8 mouse cellular contexts compared by ENCODE assay signal in the genomic region with DNA sequence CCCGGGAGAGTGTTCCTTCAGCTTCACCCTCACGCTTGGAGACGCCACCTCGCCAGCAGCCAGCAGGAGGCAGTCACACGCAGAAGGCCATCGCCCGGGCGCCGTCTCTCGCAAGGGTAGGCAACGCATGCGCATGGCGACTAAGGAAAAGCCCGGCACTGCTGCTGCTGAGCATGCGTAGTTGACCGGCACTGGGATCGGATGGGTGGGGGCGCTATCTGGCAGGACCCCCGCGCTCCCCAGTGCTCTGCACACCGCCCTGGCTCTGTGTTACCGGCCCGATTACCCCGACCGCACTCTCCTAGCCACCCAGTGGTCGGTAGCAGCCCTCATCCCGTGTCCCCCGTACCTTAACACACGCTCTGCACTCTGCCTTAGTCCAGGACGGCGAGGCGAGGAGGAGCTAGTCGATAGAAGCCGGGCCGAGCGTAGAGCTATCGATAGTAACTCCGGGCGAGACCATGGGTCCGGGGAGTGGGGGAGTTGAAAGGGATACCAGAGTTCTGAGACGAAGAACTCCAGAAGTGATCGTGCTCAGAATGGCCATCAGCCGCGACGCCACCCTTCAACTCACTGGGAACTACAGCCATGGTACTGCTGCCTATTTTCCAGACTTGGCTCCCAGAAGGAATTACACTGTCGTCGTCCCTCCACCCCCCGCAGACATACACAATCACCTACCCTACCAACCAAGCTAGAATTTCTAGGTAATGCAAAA. TPM values are rescaled to one million over a fixed set of nuclear protein-coding genes. Genes with fewer than 3 reads are reported as not detected.
DNase-seq lines count a peak whose midpoint lies in the region; ATAC-seq lines count a peak whose summit lies in the region.

Mlst8 (minus strand) TSS at position 416 of the 718 bp plus-strand sequence.

- H3K36me3 ChIP-seq in hindbrain, embryonic 16.5 days (ENCODE audit: control insufficient read depth, insufficient read depth, low read length) = peaks cover 20% of the 10 kb centered on the region
- peaks cover 30% of the 10 kb centered on the region for H3K36me3 ChIP-seq in macrophage (ENCODE audit: inconsistent target)

- DNase-seq in T-cell, adult 2 months (ENCODE audit: low spot score) = peak; percentile 95
- DNase-seq in cerebellum, postnatal 36 days = peak; percentile 98 to 99
- peak; percentile 98 for DNase-seq in gastrocnemius, adult 18-20 months (ENCODE audit: low spot score)
- peak; percentile 99 for DNase-seq in left cerebral cortex, adult 18-20 months (ENCODE audit: low spot score in 2 of 2)
- peak; percentile 97 for DNase-seq in right cerebral cortex, adult 18-20 months
- DNase-seq in urinary bladder, postnatal 10 days (ENCODE audit: low spot score) = peak; percentile 94

- peak within 1 kb of the TSS; percentile 56 for H3K4me3 ChIP-seq in hindbrain, embryonic 16.5 days (ENCODE audit: low read length)
- H3K4me3 ChIP-seq in macrophage (ENCODE audit: inconsistent target) = peak within 1 kb of the TSS; percentile 68

- H3K4me2 ChIP-seq in hindbrain, embryonic 16.5 days (ENCODE audit: low read length) = peak within 1 kb of the TSS; percentile 61

- H3K9ac ChIP-seq in hindbrain, embryonic 16.5 days (ENCODE audit: low read depth, low read length) = peak within 1 kb of the TSS; percentile 74

- WGBS in hindbrain, embryonic 16.5 days = under 1% methylated on average over 48 of the region's 48 CpGs
- WGBS in macrophage (ENCODE audit: missing documents) = under 1% methylated on average over 48 of the region's 48 CpGs

- H3K4me1 ChIP-seq in hindbrain, embryonic 16.5 days (ENCODE audit: control insufficient read depth, insufficient read depth, low read depth, low read length) = peaks cover 17% of the 10 kb centered on the region

- peak; percentile 95 for ATAC-seq in hindbrain, embryonic 16.5 days

- H3K9me3 ChIP-seq in hindbrain, embryonic 16.5 days (ENCODE audit: control insufficient read depth, low read length) = no peaks in the 10 kb centered on the region

- H3K79me2 ChIP-seq in macrophage (ENCODE audit: inconsistent target) = peaks cover 9% of the 10 kb centered on the region; the same call in 1 of the 2 replicates

- no peaks in the 10 kb centered on the region for H3K27me3 ChIP-seq in hindbrain, embryonic 16.5 days (replicated peaks; ENCODE audit: control insufficient read depth, insufficient read depth, low read length)

- H3K27ac ChIP-seq in hindbrain, embryonic 16.5 days (ENCODE audit: low read depth, low read length) = peak within 1 kb of the TSS; percentile 98
- H3K27ac ChIP-seq in macrophage = peak within 1 kb of the TSS; percentile 97

RNA-seq across cellular contexts. Expression of gene Mlst8, which starts in this region (rescaled TPM):
- total RNA-seq in gastrocnemius, adult 18-20 months (2021) = 10 to 100 TPM in 1 of 2 experiments, 1 to 10 TPM in 1; 9.9 to 11.1 TPM
- 36.2 and 39.3 TPM in 2 replicates for polyA plus RNA-seq in hindbrain, embryonic 16.5 days (2015; fragmentation: Nextera tagmentation; extraction: Ambion mirVana)
- total RNA-seq in left cerebral cortex, adult 18-20 months (2021) = 10 to 100 TPM; 34.9 to 35.3 TPM
- 10 to 100 TPM in 20 of 26 experiments, 1 to 10 TPM in 6; 4.1 to 47.2 (median 23.0) TPM for total RNA-seq in macrophage (2018; cell fraction: chromatin; rRNA removed)
- total RNA-seq in macrophage (2018; cell fraction: cytosol; rRNA removed) = 10 to 100 TPM in 7 of 26 experiments, 1 to 10 TPM in 19; 1.7 to 14.0 (median 8.5) TPM
- total RNA-seq in macrophage (2018; cell fraction: nucleus; rRNA removed) = 10 to 100 TPM in 16 of 26 experiments, 1 to 10 TPM in 10; 3.9 to 36.4 (median 12.4) TPM
- 10.9 to 13.2 TPM (median 11.6 TPM) in 3 replicates for polyA plus RNA-seq in macrophage (2018)

Comparison
In these comparisons a context has a peak if more than half of its experiments do, and no peak if none do; other contexts are left out.
1. Peak in every context shown above with its lines: DNase-seq, ATAC-seq, H3K4me3 ChIP-seq and H3K27ac ChIP-seq.